Mouse (Mus musculus): ENCODE results near the gene Pced1b. TPM values are rescaled to one million over a fixed set of nuclear protein-coding genes. Genes with fewer than 3 reads are reported as not detected.

Gene Pced1b
- total and polyA plus RNA-seq, 3 experiments = 6.6 to 41.1 (median 8.8) TPM

DNA sequence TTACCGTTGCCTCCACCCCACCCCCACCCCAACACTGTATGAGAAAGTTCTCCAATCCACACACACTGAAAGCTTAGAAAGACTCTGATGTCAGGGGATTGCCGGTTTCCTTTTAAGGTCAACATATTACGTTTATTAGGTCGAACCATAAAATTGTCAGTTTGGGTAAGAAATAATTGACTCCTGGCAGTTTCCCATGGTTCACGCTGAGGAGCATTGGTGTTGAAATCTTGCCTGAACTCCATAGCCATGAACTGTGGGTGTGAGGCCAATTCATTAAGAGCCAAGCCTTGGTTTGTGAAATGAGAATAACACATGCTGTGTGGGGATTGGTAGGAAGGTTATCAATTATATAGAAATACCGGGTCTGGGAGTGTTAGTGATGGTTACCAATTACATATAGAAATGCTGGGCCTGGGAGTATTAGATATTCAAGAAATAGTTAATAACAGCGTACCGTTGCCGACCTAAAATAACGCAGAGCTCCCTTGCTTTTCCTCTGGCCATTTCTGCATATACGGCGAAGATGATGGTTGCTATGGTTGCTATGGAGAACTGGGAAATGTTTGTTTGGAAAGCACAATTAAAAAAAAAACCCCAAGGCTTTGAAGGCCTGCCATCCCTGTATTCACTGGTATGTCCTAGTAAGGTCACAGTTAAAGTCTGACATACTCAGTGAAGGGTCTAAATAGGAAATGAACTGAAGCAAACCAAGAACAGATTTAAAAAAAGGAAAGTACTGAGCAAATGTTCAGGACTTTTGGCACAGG is 28.9 kb downstream of the Pced1b start:
- Histone ChIP-seq H3K4me3 (ENCODE audit: low read depth, low read length) (no peak overlapping the region), H3K4me1 (ENCODE audit: insufficient read depth, low read depth, low read length) (no peaks in the 10 kb centered on the region), H3K36me3 (replicated peaks) (no peaks in the 10 kb centered on the region), H3K9me3 (replicated peaks) (peaks cover 63% of the 10 kb centered on the region), H3K27me3 (ENCODE audit: insufficient read depth, low read length) (no peaks in the 10 kb centered on the region)
- ATAC-seq (ENCODE audit: extremely low read depth, insufficient number of reproducible peaks, low FRiP score, poor library complexity, severe bottlenecking) (no peak), DNase-seq (ENCODE audit: low spot score) (no peak)
- TF ChIP-seq GATA1 (IDR thresholded peaks at IDR 0.05; ENCODE audit: borderline replicate concordance, low read length) = no peak
- no peak for TF ChIP-seq TAL1 (conservative IDR thresholded peaks at IDR 0.05; ENCODE audit: low read depth, low read length)
- TF ChIP-seq GATA2 (IDR thresholded peaks at IDR 0.05; ENCODE audit: borderline replicate concordance, low read depth, low read length) = no peak
- TF ChIP-seq POLR2AphosphoS5 (IDR thresholded peaks at IDR 0.05; ENCODE audit: insufficient replicate concordance, low read depth, low read length) = no peak
- TF ChIP-seq CTCF (IDR thresholded peaks at IDR 0.05; ENCODE audit: low read depth, low read length) = no peak

DNA sequence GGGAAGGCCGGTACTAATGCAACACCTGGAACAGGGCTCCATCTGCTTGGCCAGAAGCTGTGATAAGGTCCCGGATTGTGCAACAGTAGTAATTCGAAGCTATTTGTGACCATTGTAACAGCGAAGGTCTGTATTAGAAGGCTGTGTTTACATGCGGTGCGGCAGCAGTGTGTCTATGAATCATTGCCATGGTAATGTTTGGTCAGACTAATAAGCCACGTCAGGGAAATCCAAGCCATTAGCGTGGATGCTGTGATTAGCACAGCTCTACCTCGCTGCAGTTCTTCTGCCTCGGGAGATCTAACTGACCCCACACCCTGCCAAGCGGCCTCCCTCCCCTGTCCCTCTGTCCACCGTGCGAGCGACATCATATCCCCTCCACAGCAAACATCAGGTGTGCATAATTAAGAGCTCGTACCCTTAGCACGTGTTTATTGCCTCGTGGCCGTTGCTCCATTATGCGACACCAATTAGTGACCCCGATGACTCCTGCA is 29.8 kb downstream of the Pced1b start:
- TF ChIP-seq GATA1 (IDR thresholded peaks at IDR 0.05; ENCODE audit: borderline replicate concordance, low read length) (no peak), CTCF (IDR thresholded peaks at IDR 0.05; ENCODE audit: low read depth, low read length) (no peak), TAL1 (conservative IDR thresholded peaks at IDR 0.05; ENCODE audit: low read depth, low read length) (no peak), POLR2AphosphoS5 (IDR thresholded peaks at IDR 0.05; ENCODE audit: insufficient replicate concordance, low read depth, low read length) (no peak), GATA2 (IDR thresholded peaks at IDR 0.05; ENCODE audit: borderline replicate concordance, low read depth, low read length) (no peak)
- no peak for DNase-seq (ENCODE audit: low spot score)
- Histone ChIP-seq H3K27me3 (ENCODE audit: insufficient read depth, low read length) (no peaks in the 10 kb centered on the region), H3K9me3 (replicated peaks) (peaks cover 67% of the 10 kb centered on the region), H3K4me1 (ENCODE audit: insufficient read depth, low read depth, low read length) (no peaks in the 10 kb centered on the region), H3K36me3 (replicated peaks) (no peaks in the 10 kb centered on the region), H3K4me3 (ENCODE audit: low read depth, low read length) (no peak overlapping the region)
- ATAC-seq (ENCODE audit: extremely low read depth, insufficient number of reproducible peaks, low FRiP score, poor library complexity, severe bottlenecking) = no peak

DNA sequence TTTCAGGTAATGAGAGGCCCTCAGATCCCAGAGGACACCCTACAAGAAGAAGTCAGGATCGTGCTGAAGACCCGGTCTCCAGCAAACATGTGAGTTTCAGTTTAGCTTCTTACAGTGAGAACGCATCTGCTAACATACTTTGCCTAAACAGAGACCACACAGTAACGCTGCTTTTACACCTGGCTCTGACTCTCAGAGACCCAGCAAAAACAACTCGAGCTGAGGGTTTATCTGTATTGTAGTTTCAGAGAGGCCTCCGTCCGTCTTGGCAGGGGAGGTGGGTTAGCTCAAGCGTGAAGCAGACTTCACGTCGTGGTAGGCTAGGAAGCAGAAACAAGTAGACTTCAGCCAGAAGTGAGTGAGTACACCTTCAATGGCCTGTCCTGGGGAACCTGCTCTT is 30.4 kb downstream of the Pced1b start:
- Histone ChIP-seq H3K9me3 (replicated peaks) (peaks cover 68% of the 10 kb centered on the region), H3K4me1 (ENCODE audit: insufficient read depth, low read depth, low read length) (no peaks in the 10 kb centered on the region), H3K27me3 (ENCODE audit: insufficient read depth, low read length) (no peaks in the 10 kb centered on the region), H3K4me3 (ENCODE audit: low read depth, low read length) (no peak overlapping the region), H3K36me3 (replicated peaks) (no peaks in the 10 kb centered on the region)
- ATAC-seq (ENCODE audit: extremely low read depth, insufficient number of reproducible peaks, low FRiP score, poor library complexity, severe bottlenecking) = no peak
- no peak for TF ChIP-seq CTCF (IDR thresholded peaks at IDR 0.05; ENCODE audit: low read depth, low read length)
- no peak for DNase-seq (ENCODE audit: low spot score)

DNA sequence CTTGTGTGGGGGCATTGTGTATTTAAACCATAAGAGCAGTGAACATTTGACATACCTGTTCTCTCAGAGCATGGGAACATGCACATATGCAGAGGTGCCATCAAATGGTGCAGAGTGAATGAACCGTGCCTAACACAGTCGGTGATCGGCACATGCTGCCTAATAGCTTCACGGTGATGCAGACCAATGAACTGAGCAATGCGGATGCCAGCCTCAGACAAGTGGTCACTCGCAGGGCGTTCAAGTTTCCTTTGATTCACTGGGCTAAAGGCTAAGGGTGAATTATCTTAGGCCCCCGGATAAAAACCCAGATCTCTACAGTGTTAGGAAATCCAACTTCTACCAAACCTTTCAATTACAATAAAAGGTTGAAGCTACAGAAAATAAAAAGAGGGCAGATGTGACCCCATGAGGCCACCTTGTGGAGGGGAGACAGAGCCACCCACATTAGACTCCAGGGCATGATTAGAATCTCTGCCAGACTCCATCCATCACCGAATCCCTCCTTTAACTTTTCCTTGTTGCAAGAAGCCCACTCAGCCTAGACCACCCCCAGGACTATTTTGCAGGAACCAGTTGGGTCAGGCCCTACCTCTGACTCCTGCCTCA is 31.5 kb downstream of the Pced1b start:
- ATAC-seq (ENCODE audit: extremely low read depth, insufficient number of reproducible peaks, low FRiP score, poor library complexity, severe bottlenecking) (no peak), DNase-seq (ENCODE audit: low spot score) (no peak)
- Histone ChIP-seq H3K4me1 (ENCODE audit: insufficient read depth, low read depth, low read length) (no peaks in the 10 kb centered on the region), H3K27me3 (ENCODE audit: insufficient read depth, low read length) (no peaks in the 10 kb centered on the region; the same call in 1 of the 2 replicates), H3K9me3 (replicated peaks) (peaks cover 71% of the 10 kb centered on the region), H3K36me3 (replicated peaks) (no peaks in the 10 kb centered on the region), H3K4me3 (ENCODE audit: low read depth, low read length) (no peak overlapping the region)
- no peak for TF ChIP-seq GATA1 (IDR thresholded peaks at IDR 0.05; ENCODE audit: borderline replicate concordance, low read length)
- TF ChIP-seq CTCF (IDR thresholded peaks at IDR 0.05; ENCODE audit: low read depth, low read length) = no peak
- TF ChIP-seq GATA2 (IDR thresholded peaks at IDR 0.05; ENCODE audit: borderline replicate concordance, low read depth, low read length) = no peak
- TF ChIP-seq POLR2AphosphoS5 (IDR thresholded peaks at IDR 0.05; ENCODE audit: insufficient replicate concordance, low read depth, low read length) = no peak
- TF ChIP-seq TAL1 (conservative IDR thresholded peaks at IDR 0.05; ENCODE audit: low read depth, low read length) = no peak

DNA sequence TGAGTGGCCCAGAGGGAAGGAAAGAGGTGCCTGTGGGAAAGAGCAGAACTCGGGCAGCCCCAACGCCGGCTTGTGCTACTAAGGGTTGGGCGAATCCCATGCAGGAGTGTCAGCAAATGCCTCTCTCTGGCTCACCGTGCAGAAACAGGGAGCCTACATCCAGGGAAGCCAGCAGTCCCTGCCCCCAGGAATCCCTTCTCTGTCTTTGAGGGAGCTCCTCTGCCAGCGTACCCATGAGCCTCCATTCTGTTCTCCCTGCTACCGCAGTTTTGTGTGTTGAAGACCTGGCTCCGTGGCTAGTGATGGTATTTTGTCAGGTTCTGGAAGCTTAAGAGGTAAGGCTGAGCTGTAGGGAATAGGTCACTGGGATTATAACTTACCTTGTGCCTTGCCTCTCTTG is 33.2 kb downstream of the Pced1b start:
- no peak for ATAC-seq (ENCODE audit: extremely low read depth, insufficient number of reproducible peaks, low FRiP score, poor library complexity, severe bottlenecking)
- Histone ChIP-seq H3K4me1 (ENCODE audit: insufficient read depth, low read depth, low read length) (no peaks in the 10 kb centered on the region), H3K27me3 (ENCODE audit: insufficient read depth, low read length) (no peaks in the 10 kb centered on the region; the same call in 1 of the 2 replicates), H3K9me3 (replicated peaks) (peaks cover 68% of the 10 kb centered on the region), H3K4me3 (ENCODE audit: low read depth, low read length) (no peak overlapping the region), H3K36me3 (replicated peaks) (no peaks in the 10 kb centered on the region)
- no peak for TF ChIP-seq GATA2 (IDR thresholded peaks at IDR 0.05; ENCODE audit: borderline replicate concordance, low read depth, low read length)
- TF ChIP-seq GATA1 (IDR thresholded peaks at IDR 0.05; ENCODE audit: borderline replicate concordance, low read length) = no peak
- no peak for TF ChIP-seq CTCF (IDR thresholded peaks at IDR 0.05; ENCODE audit: low read depth, low read length)
- no peak for TF ChIP-seq TAL1 (conservative IDR thresholded peaks at IDR 0.05; ENCODE audit: low read depth, low read length)
- no peak for TF ChIP-seq POLR2AphosphoS5 (IDR thresholded peaks at IDR 0.05; ENCODE audit: insufficient replicate concordance, low read depth, low read length)
- DNase-seq (ENCODE audit: low spot score) = no peak

DNA sequence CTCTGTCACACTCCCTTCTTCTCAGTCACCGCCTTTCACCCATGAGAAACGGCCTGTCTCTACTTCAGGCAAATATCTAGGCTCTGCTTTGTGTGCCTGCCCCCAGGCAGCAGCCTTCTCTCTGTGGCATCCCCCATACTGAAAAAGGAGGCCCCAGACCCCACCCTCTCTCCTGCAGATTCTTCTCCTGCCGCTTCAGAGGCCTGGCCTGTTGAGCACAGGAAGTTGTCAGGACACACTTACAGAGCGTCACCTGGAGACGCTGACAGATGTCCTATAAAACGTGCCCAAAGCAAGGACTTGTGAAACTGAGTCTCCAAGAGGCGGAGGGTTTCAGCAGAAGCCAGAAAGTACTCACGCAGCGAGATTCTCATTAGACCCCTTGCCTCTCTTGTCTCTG is 33.9 kb downstream of the Pced1b start:
- Histone ChIP-seq H3K4me1 (ENCODE audit: insufficient read depth, low read depth, low read length) (no peaks in the 10 kb centered on the region), H3K9me3 (replicated peaks) (peaks cover 70% of the 10 kb centered on the region), H3K4me3 (ENCODE audit: low read depth, low read length) (no peak overlapping the region), H3K27me3 (ENCODE audit: insufficient read depth, low read length) (no peaks in the 10 kb centered on the region; the same call in 1 of the 2 replicates), H3K36me3 (replicated peaks) (no peaks in the 10 kb centered on the region)
- TF ChIP-seq POLR2AphosphoS5 (IDR thresholded peaks at IDR 0.05; ENCODE audit: insufficient replicate concordance, low read depth, low read length) (no peak), CTCF (IDR thresholded peaks at IDR 0.05; ENCODE audit: low read depth, low read length) (no peak), GATA2 (IDR thresholded peaks at IDR 0.05; ENCODE audit: borderline replicate concordance, low read depth, low read length) (no peak), GATA1 (IDR thresholded peaks at IDR 0.05; ENCODE audit: borderline replicate concordance, low read length) (no peak), TAL1 (conservative IDR thresholded peaks at IDR 0.05; ENCODE audit: low read depth, low read length) (no peak)
- ATAC-seq (ENCODE audit: extremely low read depth, insufficient number of reproducible peaks, low FRiP score, poor library complexity, severe bottlenecking) (no peak), DNase-seq (ENCODE audit: low spot score) (no peak)

All from G1E (cell line).